Mouse (Mus musculus) mature B cell (primary cell): Measurements from ENCODE around the gene Rps6ka2.
"Not testable (repeated sequence)": the region's sequence is repeated elsewhere in the genome, so short reads cannot be mapped to it uniquely, and the experiment has no call there.

Source experiments
- in situ Hi-C: fragments of 300-500 bp; cut with MboI; formaldehyde crosslinking; loops from 2 replicates; pipeline ENCODE4 v1.14.3; 2019

Gene Rps6ka2

DNA sequence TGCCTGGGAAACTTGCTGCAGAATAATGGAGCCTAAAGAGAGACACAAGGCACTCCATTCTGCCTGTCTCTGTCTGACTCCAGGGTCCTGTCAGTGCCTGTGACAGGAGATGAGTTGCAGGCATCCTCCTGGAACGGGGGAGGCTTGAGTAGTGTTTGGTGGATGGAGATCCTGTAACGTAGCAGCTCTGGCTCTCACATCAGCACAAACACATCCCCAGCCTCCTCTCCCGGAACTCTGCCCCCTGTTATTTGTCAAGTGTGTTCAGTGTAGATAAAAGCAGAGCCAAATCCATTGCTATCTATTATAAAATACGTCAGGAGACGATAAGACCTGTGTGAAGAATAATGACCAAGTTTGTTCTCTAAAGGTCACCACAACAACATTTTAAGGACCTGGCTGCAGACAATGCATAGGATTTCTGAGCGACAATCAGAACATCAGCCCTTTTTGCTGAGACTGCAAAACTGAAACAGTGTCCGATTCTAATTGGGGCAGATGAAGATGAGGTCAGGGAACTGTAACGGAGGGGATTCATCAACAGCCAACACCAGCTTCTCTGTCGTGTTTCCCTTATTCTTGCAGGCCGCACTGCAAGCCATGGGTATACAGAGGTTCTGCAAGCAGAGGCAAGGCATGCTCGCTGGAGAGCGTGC is 99.4 kb downstream of the Rps6ka2 start:
- in situ Hi-C loops, result no loop called here

DNA sequence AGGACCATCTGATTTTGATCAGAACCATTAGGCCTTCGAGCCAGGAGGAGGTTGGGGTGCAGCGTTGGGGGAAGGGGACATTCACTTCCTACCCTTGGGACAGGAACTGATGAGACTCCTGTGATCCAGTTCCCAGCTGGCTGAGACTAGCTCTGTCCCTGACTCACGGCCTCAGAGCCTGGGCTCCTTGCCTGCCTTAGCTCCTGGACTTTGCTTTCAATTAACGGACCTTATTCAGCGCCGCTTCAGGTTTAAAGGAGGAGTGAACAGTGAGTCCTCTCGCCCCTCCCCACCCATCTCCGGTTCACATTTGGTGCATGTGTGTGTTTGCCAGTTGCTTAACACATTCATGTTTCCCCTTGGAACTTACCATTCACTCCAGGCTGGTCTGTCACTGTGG is 100.6 kb downstream of the Rps6ka2 start:
- in situ Hi-C loops, result no loop called here

DNA sequence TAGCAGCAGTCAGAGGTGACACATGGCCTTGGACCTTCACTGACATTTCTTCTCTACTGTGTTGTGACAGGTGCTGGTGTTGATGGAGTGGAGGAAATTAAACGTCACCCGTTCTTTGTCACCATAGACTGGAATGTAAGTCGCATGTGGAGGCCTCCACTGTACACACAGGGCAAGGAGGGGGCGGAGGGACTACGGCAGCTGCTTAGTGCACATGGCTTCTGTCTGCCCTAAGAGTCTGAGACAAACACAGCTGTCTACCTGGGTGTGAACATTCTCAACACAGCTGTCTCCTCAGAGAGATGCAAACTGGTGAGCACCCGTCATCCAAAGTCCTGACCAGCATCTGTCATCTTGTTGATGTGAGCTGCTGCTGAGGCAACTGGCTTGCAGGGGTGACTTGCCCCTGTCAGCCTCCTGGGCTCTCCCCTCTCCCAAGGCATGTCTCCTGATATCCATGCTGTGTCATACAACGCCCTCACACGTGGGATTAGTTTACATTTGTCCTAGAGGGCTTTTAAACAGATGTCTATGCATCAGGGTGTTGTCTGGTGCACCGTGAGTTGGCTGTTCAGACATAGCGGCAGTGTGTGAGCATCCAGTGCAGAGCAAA is 101.7 kb downstream of the Rps6ka2 start:
- in situ Hi-C loops, result no loop called here

- in situ Hi-C loops, result no loop called here
These were observed 103.1 kb downstream of the Rps6ka2 start for GRCm38 (mm10) chr17:7273054-7273453.

DNA sequence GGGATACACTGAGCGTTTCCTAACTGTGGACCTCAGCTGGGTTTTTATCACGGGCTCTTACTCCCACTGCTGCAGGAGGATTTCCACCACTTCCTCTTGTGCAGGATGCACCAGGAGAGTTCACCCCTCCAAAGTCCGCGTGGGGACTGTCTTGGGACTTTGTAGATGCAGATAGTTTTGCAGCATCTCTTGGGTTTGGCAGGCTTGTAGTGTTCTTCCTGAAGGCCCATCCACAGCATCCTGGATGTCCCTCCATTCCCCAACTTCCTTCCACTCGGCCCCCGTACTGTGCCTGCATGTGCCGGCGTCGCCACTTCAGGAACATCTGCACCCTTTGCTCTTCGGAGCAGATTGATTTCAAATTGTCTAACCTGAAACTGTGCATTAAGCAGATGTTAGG is 103.9 kb downstream of the Rps6ka2 start:
- in situ Hi-C loops, result no loop called here

DNA sequence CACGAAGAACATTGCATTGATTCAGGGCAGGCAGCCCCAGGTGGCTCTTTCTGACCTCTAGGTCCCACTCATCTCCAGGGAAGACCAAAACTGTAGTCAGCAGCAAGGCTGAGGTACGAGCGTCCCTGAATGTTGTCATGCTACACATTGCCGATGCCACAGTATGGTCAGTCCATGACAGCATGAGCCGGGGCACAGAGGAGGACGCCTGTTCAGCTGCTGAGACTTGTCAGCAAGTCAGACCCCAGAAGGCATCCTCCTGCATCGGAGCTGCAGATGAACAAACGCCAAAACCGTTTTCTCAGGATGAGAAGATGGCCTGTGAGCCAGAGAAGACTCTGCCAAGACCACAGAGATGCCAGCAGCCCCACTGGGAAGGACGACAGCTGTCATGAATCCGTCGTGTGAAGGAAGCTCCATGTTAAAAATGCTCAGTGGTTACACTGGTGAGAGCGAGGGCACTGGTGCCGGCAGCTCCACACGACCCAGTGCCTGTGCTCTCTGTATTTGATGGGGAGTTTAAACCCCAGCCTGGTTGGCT is 108.9 kb downstream of the Rps6ka2 start:
- in situ Hi-C loops, result no loop called here

DNA sequence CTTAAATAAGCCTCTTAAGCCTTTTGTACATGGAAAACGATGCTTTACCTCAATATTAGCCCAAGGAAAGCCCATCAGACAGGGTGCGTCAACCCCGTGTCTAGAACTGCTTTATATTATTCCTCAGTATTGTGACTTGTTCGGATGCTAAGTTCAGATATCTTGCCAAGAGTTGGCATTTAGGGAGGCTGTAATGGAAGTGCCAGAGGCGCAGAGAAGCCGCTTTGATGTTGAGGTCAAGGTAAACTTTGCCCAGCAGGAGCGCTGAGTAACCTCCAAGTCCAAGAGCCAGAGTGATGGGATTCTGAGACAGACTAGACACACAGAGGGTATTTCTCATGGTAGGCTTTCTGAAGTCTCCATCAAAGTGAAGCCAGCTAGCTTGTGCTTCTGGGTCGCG is 109.3 kb downstream of the Rps6ka2 start:
- in situ Hi-C loops, result no loop called here

- in situ Hi-C loops, result no loop called here
These were observed 114.5 kb downstream of the Rps6ka2 start for GRCm38 (mm10) chr17:7284297-7284910.

GRCm38 (mm10) chr17:7285292-7285691 is 115.4 kb downstream of the Rps6ka2 start:
- in situ Hi-C loops, result no loop called here

- in situ Hi-C loops, result no loop called here
These were observed 116.6 kb downstream of the Rps6ka2 start for GRCm38 (mm10) chr17:7286422-7287050.

DNA sequence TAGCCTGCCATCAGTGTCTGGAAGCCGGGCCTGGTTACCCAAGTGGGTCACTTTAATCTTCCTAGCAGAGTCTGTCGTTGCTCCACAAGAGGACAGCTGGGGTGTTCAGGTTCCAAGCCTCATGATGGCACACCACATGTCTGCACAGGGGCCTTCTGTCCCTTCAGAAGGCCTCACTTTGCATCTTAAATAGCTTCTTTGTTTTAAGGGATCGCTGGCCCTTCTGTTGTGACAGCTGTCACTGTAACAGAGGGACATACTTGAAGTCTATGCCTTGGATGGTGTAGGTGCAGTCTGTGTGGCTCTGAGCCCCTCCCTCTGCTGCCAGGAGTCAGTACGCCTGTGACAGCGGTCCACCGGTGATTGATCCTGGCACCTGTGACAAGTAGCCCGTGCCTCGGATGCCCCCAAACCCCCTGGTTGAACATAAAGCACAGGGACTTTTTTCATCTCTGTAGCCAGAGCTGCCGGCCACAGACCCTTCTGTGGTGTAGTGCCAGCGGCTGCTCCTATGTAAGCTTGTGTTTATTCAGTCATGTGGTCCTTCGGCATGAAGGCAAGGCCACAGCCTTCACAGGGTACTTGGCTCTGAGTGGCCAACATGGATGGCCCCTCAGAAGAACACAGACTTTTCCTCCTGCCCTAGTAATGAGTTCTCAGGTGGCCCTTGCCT is 122.2 kb downstream of the Rps6ka2 start:
- in situ Hi-C loops, result no loop called here

GRCm38 (mm10) chr17:7306278-7307196 is 136.6 kb downstream of the Rps6ka2 start:
- in situ Hi-C loops, result not testable (repeated sequence)

- in situ Hi-C loops, result not testable (repeated sequence)
These were observed 145.9 kb downstream of the Rps6ka2 start for GRCm38 (mm10) chr17:7315693-7316382.

DNA sequence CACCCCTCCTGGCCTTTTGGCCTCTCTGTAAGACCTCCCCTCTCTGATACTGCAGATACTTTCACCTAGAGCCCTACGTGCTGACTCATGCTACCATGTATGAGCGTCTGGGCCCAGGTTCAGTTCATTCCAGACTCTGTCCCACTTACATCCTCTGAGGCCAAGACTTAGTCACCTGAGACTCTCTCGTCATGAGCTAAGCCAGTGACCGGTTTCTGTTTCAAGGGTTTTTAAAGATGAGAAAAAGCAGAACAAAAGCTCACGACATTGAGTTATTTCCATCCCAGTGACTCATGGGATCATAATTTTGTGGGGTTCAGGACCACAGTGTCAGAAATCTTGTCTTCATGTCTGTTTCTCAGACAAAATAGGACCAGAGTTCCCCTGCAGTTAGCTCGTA is 149.9 kb downstream of the Rps6ka2 start:
- in situ Hi-C loops, result not testable (repeated sequence)

DNA sequence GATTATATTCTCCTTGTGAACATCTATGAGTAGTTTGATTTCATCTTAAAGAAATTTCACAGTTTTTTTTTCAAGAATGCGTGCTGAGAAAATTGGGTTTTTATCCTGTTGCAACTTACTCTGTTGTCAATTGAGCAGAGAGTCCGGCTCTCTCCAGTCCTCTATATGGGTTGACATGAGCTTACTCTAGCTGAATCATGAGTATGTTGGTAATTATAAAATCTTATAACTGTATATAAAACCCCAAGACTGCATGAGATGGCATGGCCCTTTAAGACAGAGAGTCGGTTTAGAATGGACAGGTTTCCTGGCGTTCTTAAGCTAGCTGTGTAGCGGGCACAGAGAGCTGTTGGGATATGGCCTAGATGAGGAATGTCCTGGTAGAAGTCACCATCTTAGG is 154.4 kb downstream of the Rps6ka2 start, which contains the start of gene Tcp10a:
Gene Tcp10a, plus strand, starts transcription at position 301 of the 400 bp plus-strand sequence.
- in situ Hi-C loops, result not testable (repeated sequence)

DNA sequence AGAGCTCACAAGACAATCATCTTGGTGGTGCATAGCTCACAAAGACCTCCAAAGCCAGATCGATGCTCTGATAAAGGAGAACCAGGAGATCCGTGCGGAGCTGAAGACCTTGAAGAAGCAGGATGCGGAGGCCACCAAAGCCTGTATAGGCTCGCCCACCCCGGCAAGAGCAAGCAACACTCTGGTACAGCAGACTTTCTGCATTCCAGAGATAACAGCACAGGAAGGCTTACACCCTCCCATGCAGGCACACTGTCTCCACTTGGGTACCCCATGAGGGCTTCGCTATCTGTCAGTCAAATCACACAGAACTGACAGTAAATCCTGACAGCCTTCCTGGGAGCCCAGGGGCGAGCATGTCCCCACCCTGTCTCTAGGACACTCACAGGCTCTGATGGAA is 156.5 kb downstream of the Rps6ka2 start:
- in situ Hi-C loops, result not testable (repeated sequence)

DNA sequence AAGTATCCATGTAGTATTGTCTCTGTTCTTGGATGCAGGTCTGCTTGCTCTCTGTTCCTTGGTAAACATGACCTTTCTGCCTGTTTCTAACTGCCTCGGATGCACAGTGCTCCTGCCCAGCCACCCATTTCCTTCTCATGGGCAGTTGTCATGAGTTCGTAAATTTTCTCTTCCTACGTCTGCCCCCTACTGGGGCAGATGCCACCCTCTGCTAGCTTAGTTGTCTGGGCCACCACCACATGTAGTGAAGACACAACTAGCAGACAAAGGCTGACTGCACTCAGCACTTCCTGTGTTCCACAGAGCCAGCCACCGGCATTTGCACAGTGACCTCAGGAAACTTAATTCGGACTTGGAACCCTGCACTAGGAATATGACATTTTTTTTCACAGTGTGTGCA is 162.8 kb downstream of the Rps6ka2 start:
- in situ Hi-C loops, result not testable (repeated sequence)

- in situ Hi-C loops, result not testable (repeated sequence)
These were observed 167.5 kb downstream of the Rps6ka2 start for GRCm38 (mm10) chr17:7337381-7337780.

DNA sequence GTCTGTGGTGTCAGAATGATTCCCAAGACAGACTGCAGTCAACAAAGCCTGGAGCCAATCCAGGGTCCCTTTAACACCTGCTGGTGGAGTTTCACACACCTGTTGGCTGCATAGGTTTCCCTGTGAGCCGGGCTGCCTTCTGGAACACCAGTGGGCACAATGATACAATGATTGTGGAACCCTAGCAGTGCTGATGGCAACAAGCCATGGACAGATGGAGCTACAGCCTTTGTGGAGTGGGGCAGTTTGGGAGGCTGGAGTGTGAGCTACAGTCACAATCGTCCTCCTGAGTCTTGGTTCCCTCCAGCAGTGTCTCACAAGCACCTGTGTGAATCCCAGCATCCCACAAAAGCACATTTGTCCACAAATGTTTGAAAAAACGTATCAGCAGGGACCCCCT is 178.8 kb downstream of the Rps6ka2 start:
- in situ Hi-C loops, result not testable (repeated sequence)

DNA sequence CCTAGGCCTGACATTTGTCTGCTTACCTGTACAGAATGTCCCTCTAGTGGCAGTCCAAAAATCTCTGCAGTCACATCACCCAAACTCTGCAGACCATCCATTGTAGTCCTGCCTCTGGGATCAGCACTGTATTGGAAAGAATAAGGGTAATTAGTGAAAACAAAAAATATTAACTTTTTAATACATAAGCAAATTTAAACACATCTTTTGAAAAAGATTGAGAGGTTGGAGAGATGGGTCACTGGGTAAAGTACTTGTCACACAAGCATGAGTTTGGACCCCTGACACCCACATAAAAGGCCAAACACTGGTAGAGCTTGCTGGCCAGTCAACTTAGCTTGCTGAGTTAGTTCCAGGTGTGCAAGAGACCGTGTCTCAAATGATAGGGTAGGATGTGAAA is 182.7 kb downstream of the Rps6ka2 start, which contains the start of gene Ttll2:
Gene Ttll2, minus strand, starts transcription at position 101 of the 400 bp plus-strand sequence.
- in situ Hi-C loops, result not testable (repeated sequence)
